Mouse (Mus musculus) hindbrain, embryonic 11.5 days (tissue): ENCODE results near the gene Strada. TPM values are rescaled to one million over a fixed set of nuclear protein-coding genes. Genes with fewer than 3 reads are reported as not detected.
"Not testable (repeated sequence)": the region's sequence is repeated elsewhere in the genome, so short reads cannot be mapped to it uniquely, and the experiment has no call there.

Source experiments
- ATAC-seq: fragments of 200-750 bp; cut with Nextera tagmentation; 2 replicates; pipeline ENCODE4 v1.8.0; 2017; ENCODE audit warnings: mild to moderate bottlenecking, moderate TSS enrichment, moderate library complexity; ENCODE audit not compliant: low FRiP score
- DNase-seq: peaks from one replicate; pipeline ENCODE4 v3.0.0-alpha.2; 2015; ENCODE audit warnings: low spot score
- H3K27ac ChIP-seq: fragments of 300-500 bp; sonication (generic); 2 replicates; pipeline ENCODE4 v1.5.1; 2014; ENCODE audit warnings: mild to moderate bottlenecking, low read depth, low read length
- H3K27me3 ChIP-seq: fragments of 300-500 bp; sonication (generic); 2 replicates; pipeline ENCODE4 v1.6.1; 2014; ENCODE audit warnings: mild to moderate bottlenecking, low read length, moderate library complexity, mixed read lengths; ENCODE audit not compliant: control insufficient read depth, insufficient read depth
- H3K36me3 ChIP-seq: fragments of 300-500 bp; sonication (generic); 2 replicates; pipeline ENCODE4 v1.6.1; 2014; ENCODE audit warnings: mild to moderate bottlenecking, low read length, moderate library complexity, mixed read lengths; ENCODE audit not compliant: control insufficient read depth, insufficient read depth
- H3K4me1 ChIP-seq: fragments of 300-500 bp; sonication (generic); replicated peaks from 2 replicates; pipeline ENCODE4 v1.6.1; 2014; ENCODE audit warnings: low read length, mixed read lengths; ENCODE audit not compliant: control insufficient read depth, insufficient read depth
- H3K4me2 ChIP-seq: fragments of 300-500 bp; sonication (generic); replicated peaks from 2 replicates; pipeline ENCODE4 v1.6.1; 2014; ENCODE audit warnings: mild to moderate bottlenecking, low read depth, low read length
- H3K4me3 ChIP-seq: fragments of 300-500 bp; sonication (generic); 2 replicates; pipeline ENCODE4 v1.5.1; 2014; ENCODE audit warnings: low read depth, low read length
- H3K9ac ChIP-seq: fragments of 300-500 bp; sonication (generic); 2 replicates; pipeline ENCODE4 v1.6.1; 2014; ENCODE audit warnings: low read depth, low read length
- H3K9me3 ChIP-seq: fragments of 300-500 bp; sonication (generic); 2 replicates; pipeline ENCODE4 v1.6.1; 2016; ENCODE audit warnings: low read length; ENCODE audit not compliant: control insufficient read depth
- WGBS: fragments of 180-500 bp; shearing (Covaris S2); extraction: QIAGEN DNeasy Blood & Tissue Kit; methylation state at CpG from one replicate; pipeline ENCODE4 v1.1.7; 2014; 5-methylcytosine and 5-hydroxymethylcytosine counted together
- polyA plus RNA-seq: library from polyadenylated mRNA; unstranded; fragments of >200 nt; fragmentation: Nextera tagmentation; extraction: Ambion mirVana; gene quantifications from 2 replicates; pipeline ENCODE4 v1.2.1, GENCODE M21; 2014

Strada gene
- polyA plus RNA-seq = 36.4 and 44.5 TPM in 2 replicates

DNA sequence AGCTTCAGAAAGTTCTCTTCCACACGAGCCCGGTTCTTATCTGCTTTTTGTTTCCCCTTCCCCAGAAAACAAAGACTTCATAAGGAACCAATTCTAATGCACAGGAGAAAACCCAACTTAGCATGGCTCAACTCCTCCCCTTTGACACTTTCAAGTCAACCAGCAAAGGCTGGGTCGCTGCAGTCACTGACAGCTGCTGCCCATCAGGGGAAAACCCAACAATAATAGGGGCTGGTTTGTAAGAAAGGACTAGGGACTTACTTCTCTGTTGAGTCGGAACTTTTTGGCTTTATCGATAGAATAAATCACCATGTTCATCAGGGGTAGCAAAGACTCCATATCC lies at the start of gene Strada:
Gene Strada, minus strand, starts transcription at position 46 of the 343 bp plus-strand sequence.
- H3K4me3 ChIP-seq = no peak within 1 kb of the TSS
- H3K9ac ChIP-seq = no peak within 1 kb of the TSS
- DNase-seq (no peak), ATAC-seq (no peak)
- H3K4me2 ChIP-seq = no peak within 1 kb of the TSS
- H3K9me3 ChIP-seq = no peaks in the 10 kb centered on the region
- H3K36me3 ChIP-seq = peaks cover 3% of the 10 kb centered on the region; the same call in 1 of the 2 replicates
- no peaks in the 10 kb centered on the region for H3K4me1 ChIP-seq
- no peaks in the 10 kb centered on the region for H3K27me3 ChIP-seq
- H3K27ac ChIP-seq = no peak within 1 kb of the TSS
- WGBS = 83% methylated on average over 5 of the region's 5 CpGs

- Histone ChIP-seq H3K36me3 (peaks cover 22% of the 10 kb centered on the region), H3K4me2 (no peak overlapping the region), H3K27me3 (no peaks in the 10 kb centered on the region), H3K27ac (no peak overlapping the region), H3K4me3 (no peak overlapping the region), H3K4me1 (no peaks in the 10 kb centered on the region), H3K9ac (no peak overlapping the region), H3K9me3 (no peaks in the 10 kb centered on the region)
- 89% methylated on average over 7 of the region's 7 CpGs for WGBS
- no peak for ATAC-seq
- no peak for DNase-seq
Observed at GRCm38 (mm10) chr11:106249326-106249725, 47.4 kb upstream of the Strada start.

DNA sequence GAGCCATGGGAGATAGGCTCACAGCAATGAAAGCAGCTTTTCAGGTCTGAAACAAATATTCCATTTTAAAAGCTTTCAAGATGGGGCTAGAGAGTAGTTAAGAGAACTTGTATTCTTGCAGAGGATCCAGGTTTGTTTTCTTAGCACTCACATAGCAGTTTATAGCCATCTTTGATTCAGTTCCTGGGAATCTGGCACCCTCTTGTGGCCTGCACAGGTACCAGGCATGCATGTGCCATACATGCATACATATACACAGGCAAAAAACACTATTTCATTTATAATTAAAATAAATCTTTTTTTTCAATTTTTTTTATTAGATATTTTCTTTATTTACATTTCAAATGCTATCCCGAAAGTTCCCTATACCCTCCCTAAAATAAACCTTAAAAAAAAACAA lies 44.9 kb upstream of the Strada start:
- H3K36me3 ChIP-seq = peaks cover 28% of the 10 kb centered on the region
- no peak for ATAC-seq

DNA sequence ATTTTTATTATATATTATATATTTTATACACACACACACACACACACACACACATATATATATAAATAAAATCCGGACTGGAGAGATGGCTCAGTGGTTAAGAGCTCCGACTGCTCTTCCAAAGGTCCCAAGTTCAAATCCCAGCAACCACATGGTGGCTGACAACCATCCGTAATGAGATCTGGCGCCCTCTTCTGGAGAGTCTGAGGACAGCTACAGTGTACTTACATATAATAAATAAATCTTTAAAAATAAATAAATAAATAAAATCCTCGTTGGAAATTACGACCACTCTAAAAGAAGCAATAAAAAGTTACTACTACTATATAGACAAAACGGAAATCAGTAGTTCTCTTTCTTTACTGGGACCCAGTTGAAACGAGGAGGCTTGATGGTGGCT lies 32.0 kb upstream of the Strada start:
- H3K4me2 ChIP-seq, H3K9ac ChIP-seq, H3K4me1 ChIP-seq, H3K27me3 ChIP-seq, ATAC-seq, H3K4me3 ChIP-seq, H3K9me3 ChIP-seq, H3K27ac ChIP-seq, DNase-seq: not testable (repeated sequence)
- 87% methylated on average over 8 of the region's 8 CpGs for WGBS
- peaks cover 20% of the 10 kb centered on the region for H3K36me3 ChIP-seq

More for the DNA sequence above, 44.9 kb upstream of the Strada start:
- Histone ChIP-seq H3K9me3 (no peaks in the 10 kb centered on the region), H3K27ac (no peak overlapping the region), H3K27me3 (no peaks in the 10 kb centered on the region), H3K4me2 (no peak overlapping the region), H3K4me1 (no peaks in the 10 kb centered on the region), H3K4me3 (no peak overlapping the region), H3K9ac (no peak overlapping the region)
- 89% methylated on average over 1 of the region's 1 CpGs for WGBS
- no peak for DNase-seq

- no peak for ATAC-seq
Observed at GRCm38 (mm10) chr11:106220603-106221002, 18.6 kb upstream of the Strada start.

GRCm38 (mm10) chr11:106216730-106217490 lies 14.9 kb upstream of the Strada start, which contains the start of gene Ddx42:
Gene Ddx42 (plus strand): TSS chr11:106216926.
- ATAC-seq (peak; percentile 95), DNase-seq (peak; percentile 96)
- Histone ChIP-seq H3K36me3 (no peaks in the 10 kb centered on the region), H3K9ac (peak within 1 kb of the TSS; percentile 98), H3K9me3 (no peaks in the 10 kb centered on the region), H3K4me3 (peak within 1 kb of the TSS; percentile 98), H3K4me1 (peaks cover 6% of the 10 kb centered on the region; the same call in 1 of the 2 replicates), H3K27me3 (no peaks in the 10 kb centered on the region), H3K4me2 (peak within 1 kb of the TSS; percentile 52), H3K27ac (peak within 1 kb of the TSS; percentile 96)
- WGBS = under 1% methylated on average over 67 of the region's 70 CpGs

More at GRCm38 (mm10) chr11:106220603-106221002, 18.6 kb upstream of the Strada start:
- 95% methylated on average over 3 of the region's 3 CpGs for WGBS
- Histone ChIP-seq H3K27me3 (no peaks in the 10 kb centered on the region), H3K4me3 (no peak overlapping the region), H3K9ac (no peak overlapping the region), H3K4me2 (no peak overlapping the region), H3K27ac (no peak overlapping the region), H3K36me3 (no peaks in the 10 kb centered on the region), H3K9me3 (no peaks in the 10 kb centered on the region), H3K4me1 (peaks cover 2% of the 10 kb centered on the region; the same call in 1 of the 2 replicates)
- no peak for DNase-seq

DNA sequence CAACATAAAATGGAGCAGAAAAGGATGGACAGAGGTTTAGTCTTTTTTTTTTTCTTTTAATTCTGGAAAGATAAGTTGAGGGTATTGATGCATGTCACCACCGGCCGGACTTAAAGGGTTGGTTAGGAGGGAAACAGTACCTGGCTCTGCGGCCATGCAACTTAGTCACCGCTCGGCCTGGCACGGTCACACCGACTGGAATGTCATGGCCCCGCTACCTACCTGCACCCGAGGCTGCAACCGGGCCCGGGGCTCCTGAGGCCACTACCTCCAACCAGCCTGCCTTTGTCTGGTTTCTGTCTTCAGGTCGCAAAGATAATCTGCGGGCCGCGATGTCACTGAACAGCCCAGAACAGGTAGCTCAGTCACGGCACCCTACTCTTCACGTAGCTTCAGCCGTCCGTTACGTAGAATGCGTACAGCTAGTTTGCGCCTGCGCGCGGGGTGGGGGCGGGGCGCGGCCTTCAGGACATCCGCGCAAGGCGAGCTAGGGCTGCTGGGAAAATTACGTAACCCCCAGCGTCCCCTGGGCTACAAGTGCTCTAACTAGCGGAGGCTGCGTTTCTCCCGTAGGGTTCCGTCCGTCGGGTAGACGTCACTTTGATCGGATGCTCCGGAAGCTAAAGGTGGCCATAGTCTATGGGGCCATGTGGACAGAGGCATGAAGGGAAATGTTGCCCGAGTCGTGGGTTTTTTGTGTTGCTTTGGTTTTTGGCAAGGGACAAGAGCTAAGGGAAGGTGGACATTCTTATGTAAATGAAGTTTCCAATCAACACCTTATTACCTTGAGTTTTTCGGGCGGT lies 14.2 kb upstream of the Strada start, which contains the start of gene Ccdc47:
Gene Ccdc47, minus strand, starts transcription at position 418 of the 803 bp plus-strand sequence.
- Histone ChIP-seq H3K4me3 (peak within 1 kb of the TSS; percentile 98), H3K27ac (peak within 1 kb of the TSS; percentile 96), H3K4me1 (peaks cover 6% of the 10 kb centered on the region; the same call in 1 of the 2 replicates), H3K36me3 (0 out of 2 replicates have a peak, but pooled peaks cover 2% of the 10 kb centered on the region), H3K27me3 (no peaks in the 10 kb centered on the region), H3K9me3 (no peaks in the 10 kb centered on the region), H3K9ac (peak within 1 kb of the TSS; percentile 98), H3K4me2 (peak within 1 kb of the TSS; percentile 52)
- ATAC-seq (peak; percentile 98), DNase-seq (peak; percentile 96)
- WGBS = under 1% methylated on average over 46 of the region's 46 CpGs

DNA sequence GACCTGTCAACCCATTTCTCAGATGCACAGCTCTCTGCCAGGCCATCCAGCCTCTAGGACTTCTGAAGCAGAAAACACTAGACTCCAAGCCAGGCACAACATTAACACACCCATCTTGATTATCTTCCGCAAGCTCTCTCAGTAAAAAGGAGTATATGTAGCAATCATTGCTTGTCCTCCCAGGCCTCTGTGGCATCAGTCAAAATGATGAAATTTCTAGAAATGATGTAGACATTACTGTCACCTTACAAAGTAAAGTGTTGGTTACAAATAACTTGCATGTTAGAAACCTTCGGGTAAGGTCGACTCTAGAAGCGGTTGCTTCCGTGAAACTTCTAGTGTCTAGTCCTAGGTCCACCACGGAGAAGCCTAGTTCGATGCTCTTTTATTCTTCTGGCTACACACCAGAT lies 13.5 kb upstream of the Strada start:
- no peak for DNase-seq
- Histone ChIP-seq H3K4me2 (peak overlapping the region; percentile 51), H3K4me3 (peak overlapping the region; percentile 98), H3K27ac (no peak overlapping the region), H3K36me3 (0 out of 2 replicates have a peak, but pooled peaks cover 2% of the 10 kb centered on the region), H3K4me1 (peaks cover 6% of the 10 kb centered on the region; the same call in 1 of the 2 replicates), H3K9ac (peak overlapping the region; percentile 98), H3K9me3 (no peaks in the 10 kb centered on the region), H3K27me3 (no peaks in the 10 kb centered on the region)
- no peak for ATAC-seq
- 33% methylated on average over 7 of the region's 7 CpGs for WGBS
